Mouse (Mus musculus) E14TG2a.4 (cell line): ENCODE data around the gene Zkscan16.
A peak's percentile ranks its signal among the peaks of the same experiment; 100 is the strongest.

Experiments
- H3K27me3 ChIP-seq: 2 replicates; pipeline ENCODE4 v1.6.1; 2014; ENCODE audit warnings: low read length, control low read depth; ENCODE audit not compliant: insufficient read depth
- H3K36me3 ChIP-seq: 2 replicates; pipeline ENCODE4 v1.6.1; 2014; ENCODE audit warnings: low read length, control low read depth; ENCODE audit not compliant: insufficient read depth
- H3K4me1 ChIP-seq: replicated peaks from 2 replicates; pipeline ENCODE4 v1.6.1; 2014; ENCODE audit warnings: low read depth, low read length, control low read depth
- H3K4me3 ChIP-seq: replicated peaks from 2 replicates; pipeline ENCODE4 v1.5.1; 2014; ENCODE audit warnings: mild to moderate bottlenecking, low read length
- H3K9me3 ChIP-seq: 2 replicates; pipeline ENCODE4 v1.6.1; 2014; ENCODE audit warnings: low read length, control low read depth
- CTCF ChIP-seq: conservative IDR thresholded peaks from 2 replicates; pipeline ENCODE4 v1.5.1; 2014; ENCODE audit warnings: low read length
- NANOG ChIP-seq: IDR thresholded peaks from 2 replicates; pipeline ENCODE4 v1.6.1; 2014; ENCODE audit warnings: borderline replicate concordance, low read length, mixed read lengths
- POU5F1 ChIP-seq: IDR thresholded peaks from 2 replicates; pipeline ENCODE4 v1.6.1; 2014; ENCODE audit warnings: low read length, borderline replicate concordance

The Zkscan16 gene

GRCm38 (mm10) chr4:59000614-59001013 lies 57.2 kb downstream of the Zkscan16 start:
- Histone ChIP-seq H3K27me3 (0 out of 2 replicates have a peak, but pooled peaks cover 2% of the 10 kb centered on the region), H3K4me3 (no peak overlapping the region), H3K36me3 (no peaks in the 10 kb centered on the region), H3K4me1 (peaks cover 27% of the 10 kb centered on the region), H3K9me3 (peaks cover 4% of the 10 kb centered on the region; the same call in 1 of the 2 replicates)
- TF ChIP-seq CTCF: peak; percentile 27; the same call in 1 of the 2 replicates
- TF ChIP-seq POU5F1: no peak
- TF ChIP-seq NANOG: no peak

GRCm38 (mm10) chr4:59002948-59003805 lies 59.7 kb downstream of the Zkscan16 start, which contains the start of gene Gm20503:
Gene Gm20503, plus strand, starts transcription at chr4:59003210.
- Histone ChIP-seq H3K4me1 (peaks cover 39% of the 10 kb centered on the region), H3K36me3 (no peaks in the 10 kb centered on the region), H3K9me3 (peaks cover 4% of the 10 kb centered on the region; the same call in 1 of the 2 replicates), H3K4me3 (peak within 1 kb of the TSS; percentile 94), H3K27me3 (no peaks in the 10 kb centered on the region)
- TF ChIP-seq CTCF (no peak), POU5F1 (no peak), NANOG (no peak)

- peaks cover 43% of the 10 kb centered on the region for H3K4me1 ChIP-seq
- H3K9me3 ChIP-seq: peaks cover 4% of the 10 kb centered on the region; the same call in 1 of the 2 replicates
- peak overlapping the region; percentile 94 for H3K4me3 ChIP-seq
- no peaks in the 10 kb centered on the region for H3K36me3 ChIP-seq
- H3K27me3 ChIP-seq: no peaks in the 10 kb centered on the region
- TF ChIP-seq NANOG: no peak
- no peak for TF ChIP-seq POU5F1
- no peak for TF ChIP-seq CTCF
These were observed 60.4 kb downstream of the Zkscan16 start for GRCm38 (mm10) chr4:59003806-59004200.

- no peaks in the 10 kb centered on the region for H3K27me3 ChIP-seq
- H3K4me3 ChIP-seq: no peak overlapping the region
- no peaks in the 10 kb centered on the region for H3K36me3 ChIP-seq
- TF ChIP-seq POU5F1: no peak
- no peak for TF ChIP-seq NANOG
- no peak for TF ChIP-seq CTCF
- H3K4me1 ChIP-seq: peaks cover 45% of the 10 kb centered on the region
- H3K9me3 ChIP-seq: no peaks in the 10 kb centered on the region
These were observed 62.8 kb downstream of the Zkscan16 start for GRCm38 (mm10) chr4:59006211-59006610.

GRCm38 (mm10) chr4:59007016-59007415 lies 63.6 kb downstream of the Zkscan16 start:
- H3K27me3 ChIP-seq: no peaks in the 10 kb centered on the region
- no peaks in the 10 kb centered on the region for H3K36me3 ChIP-seq
- no peak overlapping the region for H3K4me3 ChIP-seq
- TF ChIP-seq POU5F1: no peak
- no peak for TF ChIP-seq NANOG
- no peak for TF ChIP-seq CTCF
- H3K9me3 ChIP-seq: no peaks in the 10 kb centered on the region
- H3K4me1 ChIP-seq: peaks cover 47% of the 10 kb centered on the region
